Mouse (Mus musculus) kidney, embryonic 15.5 days (tissue): ENCODE measurements at regions not wholly inside any gene's neighbourhood (a gene's known extent, or its start where the extent isn't known, plus 50 kb on each side); places are given as distances from the start of the nearest gene placed in this dataset.

Source experiments
- ATAC-seq: fragments of 200-750 bp; cut with Nextera tagmentation; replicated peaks from 2 replicates; pipeline ENCODE4 v1.8.0; 2017; ENCODE audit warnings: moderate TSS enrichment; ENCODE audit not compliant: low FRiP score
- H3K27ac ChIP-seq: fragments of 300-500 bp; sonication (generic); 2 replicates; pipeline ENCODE4 v1.5.1; 2015; ENCODE audit warnings: mild to moderate bottlenecking, inconsistent platforms
- H3K27me3 ChIP-seq: fragments of 300-500 bp; sonication (generic); 2 replicates; pipeline ENCODE4 v1.6.1; 2015; ENCODE audit warnings: inconsistent platforms
- H3K36me3 ChIP-seq: fragments of 300-500 bp; sonication (generic); 2 replicates; pipeline ENCODE4 v1.6.1; 2015; ENCODE audit warnings: inconsistent platforms
- H3K4me1 ChIP-seq: fragments of 300-500 bp; sonication (generic); 2 replicates; pipeline ENCODE4 v1.6.1; 2015; ENCODE audit warnings: inconsistent platforms
- H3K4me2 ChIP-seq: fragments of 300-500 bp; sonication (generic); 2 replicates; pipeline ENCODE4 v1.6.1; 2015; ENCODE audit warnings: moderate library complexity, mild to moderate bottlenecking, inconsistent platforms
- H3K4me3 ChIP-seq: fragments of 300-500 bp; sonication (generic); replicated peaks from 2 replicates; pipeline ENCODE4 v1.5.1; 2015; ENCODE audit warnings: mild to moderate bottlenecking, inconsistent platforms
- H3K9ac ChIP-seq: fragments of 300-500 bp; sonication (generic); 2 replicates; pipeline ENCODE4 v1.6.1; 2015; ENCODE audit warnings: mild to moderate bottlenecking, inconsistent platforms
- H3K9me3 ChIP-seq: fragments of 300-500 bp; sonication (generic); replicated peaks from 2 replicates; pipeline ENCODE4 v1.6.1; 2016; ENCODE audit warnings: inconsistent platforms
- WGBS: fragments of 180-500 bp; shearing (Covaris S2); methylation state at CpG from one replicate; pipeline ENCODE4 v1.1.7; 2015; ENCODE audit warnings: mixed read lengths; 5-methylcytosine and 5-hydroxymethylcytosine counted together

DNA sequence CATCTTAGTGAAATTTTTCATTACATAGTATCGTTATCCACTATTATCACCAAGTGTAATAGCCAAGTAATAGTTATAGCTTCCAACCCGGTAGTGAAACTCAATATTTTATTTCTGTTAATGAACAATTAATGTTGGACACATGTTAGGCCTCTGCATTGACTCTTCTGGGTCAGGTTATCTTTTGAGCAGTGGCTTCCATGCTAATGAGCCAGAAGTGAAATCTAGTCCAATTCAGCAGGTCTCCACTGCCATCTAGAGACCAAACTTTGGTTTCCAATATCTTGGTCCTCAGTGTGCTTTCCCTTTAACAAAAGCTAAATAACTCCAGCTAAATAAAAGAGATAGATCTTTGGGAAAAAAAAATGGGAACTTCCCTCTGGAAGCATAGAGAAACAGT lies 258.9 kb upstream of the Aldoart1 start:
- Histone ChIP-seq H3K9me3 (no peaks in the 10 kb centered on the region), H3K36me3 (no peaks in the 10 kb centered on the region), H3K27ac (no peak overlapping the region), H3K4me3 (no peak overlapping the region), H3K9ac (no peak overlapping the region), H3K4me1 (no peaks in the 10 kb centered on the region), H3K4me2 (no peak overlapping the region), H3K27me3 (no peaks in the 10 kb centered on the region)
- 62% methylated on average over 2 of the region's 2 CpGs for WGBS
- ATAC-seq = 0 out of 2 replicates have a peak, but pooled peaks have one; percentile 54
